Mouse (Mus musculus) thymus, postnatal 36 days (tissue): ENCODE results near the gene Suclg2.

ENCODE experiments used
- DNase-seq, 2 experiments: peaks; one replicate each; pipeline ENCODE4 v3.0.0; 2022; ENCODE audit warnings: mixed read lengths in 2 of 2

The Suclg2 gene

GRCm38 (mm10) chr6:95699326-95699725, 19.3 kb downstream of the Suclg2 start:
- no peak for DNase-seq

- DNase-seq, result no peak
Observed at GRCm38 (mm10) chr6:95698536-95699162, 20.0 kb downstream of the Suclg2 start.

GRCm38 (mm10) chr6:95694910-95695309, 23.7 kb downstream of the Suclg2 start:
- no peak for DNase-seq

GRCm38 (mm10) chr6:95685242-95685641, 33.4 kb downstream of the Suclg2 start:
- no peak for DNase-seq

- no peak for DNase-seq
Observed at GRCm38 (mm10) chr6:95679718-95680117, 38.9 kb downstream of the Suclg2 start.

GRCm38 (mm10) chr6:95679261-95679660, 39.3 kb downstream of the Suclg2 start:
- DNase-seq, result no peak

GRCm38 (mm10) chr6:95676951-95677350, 41.6 kb downstream of the Suclg2 start:
- no peak for DNase-seq

- DNase-seq, result no peak
Observed at GRCm38 (mm10) chr6:95676439-95676838, 42.2 kb downstream of the Suclg2 start.

GRCm38 (mm10) chr6:95675059-95675705, 43.4 kb downstream of the Suclg2 start:
- DNase-seq, result no peak

- DNase-seq, result no peak
Observed at GRCm38 (mm10) chr6:95674651-95675050, 43.9 kb downstream of the Suclg2 start.

- DNase-seq, result peak; percentile 48 to 58
Observed at GRCm38 (mm10) chr6:95669335-95669729, 49.3 kb downstream of the Suclg2 start.

GRCm38 (mm10) chr6:95668629-95669334, 49.8 kb downstream of the Suclg2 start:
- no peak for DNase-seq

- DNase-seq, result no peak
Observed at GRCm38 (mm10) chr6:95657671-95658070, 60.9 kb downstream of the Suclg2 start.

- no peak for DNase-seq
Observed at GRCm38 (mm10) chr6:95653662-95654061, 64.9 kb downstream of the Suclg2 start.

- no peak for DNase-seq
Observed at GRCm38 (mm10) chr6:95652774-95653173, 65.8 kb downstream of the Suclg2 start.

GRCm38 (mm10) chr6:95651391-95651876, 67.2 kb downstream of the Suclg2 start:
- peak; percentile 11 to 14 for DNase-seq

- no peak for DNase-seq
Observed at GRCm38 (mm10) chr6:95650082-95650722, 68.4 kb downstream of the Suclg2 start.

GRCm38 (mm10) chr6:95649123-95649663, 69.4 kb downstream of the Suclg2 start:
- no peak for DNase-seq

- no peak for DNase-seq
Observed at GRCm38 (mm10) chr6:95637416-95637815, 81.2 kb downstream of the Suclg2 start.

GRCm38 (mm10) chr6:95635411-95635810, 83.2 kb downstream of the Suclg2 start:
- DNase-seq, result no peak

GRCm38 (mm10) chr6:95629071-95629470, 89.5 kb downstream of the Suclg2 start:
- no peak for DNase-seq

GRCm38 (mm10) chr6:95621821-95622220, 96.8 kb downstream of the Suclg2 start:
- no peak for DNase-seq

GRCm38 (mm10) chr6:95620804-95621203, 97.8 kb downstream of the Suclg2 start:
- no peak for DNase-seq
